Mouse (Mus musculus): ENCODE data around the gene Spata21.

DNA sequence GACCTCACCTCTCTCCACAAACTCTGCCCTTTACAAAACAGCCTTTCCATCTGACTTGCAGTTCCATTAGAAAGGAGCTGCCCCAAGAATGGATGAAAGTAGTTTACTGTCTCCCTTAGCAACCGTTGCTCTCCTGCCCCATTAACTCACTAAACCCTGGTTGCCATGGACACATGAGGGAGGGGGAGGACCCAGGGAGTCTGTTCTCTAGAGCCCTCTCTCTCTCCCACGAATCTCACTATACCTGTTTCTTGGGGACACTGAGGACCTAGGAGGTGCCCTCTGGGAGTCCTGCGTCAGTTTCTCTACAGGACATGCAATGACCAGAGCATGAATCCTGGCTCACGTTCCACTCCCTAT is 38.7 kb upstream of the Spata21 start:
- TF ChIP-seq MAX (IDR thresholded peaks at IDR 0.05) (no peak), CTCF (IDR thresholded peaks at IDR 0.05; ENCODE audit: control insufficient read depth, insufficient read depth, insufficient read length) (no peak), MYOG (IDR thresholded peaks at IDR 0.05; ENCODE audit: control insufficient read depth, extremely low read depth, insufficient read length) (no peak)

All from C2C12 (cell line).